In genomic region chr10:80072623-80073489, GRCm38 (mm10) we compare ENCODE assay signal across 10 mouse cellular contexts. TPM values are rescaled to one million over a fixed set of nuclear protein-coding genes. Genes with fewer than 3 reads are reported as not detected.
A peak's percentile ranks its signal among the peaks of the same experiment; 100 is the strongest.
DNase-seq lines count a peak whose midpoint lies in the region; ATAC-seq and TF ChIP-seq lines count a peak whose summit lies in the region.
"Had no signal": no experiment of that assay in that cellular context is flagged by ENCODE, and none has a peak within 500 bp of the region (broad histone marks: within the 10 kb centered on the region; RNA-seq: fewer than 3 reads in every experiment).

No protein-coding gene starts in this region.

- no peaks in the 10 kb centered on the region for H3K79me2 ChIP-seq in myocyte (ENCODE audit: control insufficient read depth, insufficient read depth)

- peak; percentile 30 for DNase-seq in lung, postnatal 0 days (ENCODE audit: low spot score)
- no peak for DNase-seq in lung, adult 2 months
- DNase-seq in thymus, postnatal 14 days = no peak
- no peak for DNase-seq in cerebellum, adult 9-10 months
- DNase-seq: left cerebral cortex, postnatal 4 days had no signal

- H3K4me3 ChIP-seq in forebrain, embryonic 12.5 days (replicated peaks) = no peak overlapping the region
- no peak overlapping the region for H3K4me3 ChIP-seq in forebrain, embryonic 15.5 days
- no peak overlapping the region for H3K4me3 ChIP-seq in lung, postnatal 0 days (ENCODE audit: low read depth, low read length)
- H3K4me3 ChIP-seq in lung, adult 2 months (replicated peaks; ENCODE audit: extremely low read depth, low read depth, low read length) = no peak overlapping the region
- no peak overlapping the region for H3K4me3 ChIP-seq in kidney, embryonic 15.5 days (replicated peaks)
- H3K4me3 ChIP-seq in myocyte = no peak overlapping the region
- H3K4me3 ChIP-seq: hindbrain, embryonic 15.5 days had no signal

- no peak overlapping the region for H3ac ChIP-seq in myocyte (ENCODE audit: control insufficient read depth, insufficient read length)

- no peak overlapping the region for H3K27ac ChIP-seq in forebrain, embryonic 12.5 days
- H3K27ac ChIP-seq in forebrain, embryonic 15.5 days (replicated peaks) = no peak overlapping the region
- peak overlapping the region; percentile 93; the same call in 1 of the 2 replicates for H3K27ac ChIP-seq in lung, postnatal 0 days (ENCODE audit: low read length)
- no peak overlapping the region for H3K27ac ChIP-seq in kidney, embryonic 15.5 days
- H3K27ac ChIP-seq: hindbrain, embryonic 15.5 days had no signal

- TF ChIP-seq CTCF in lung, postnatal 0 days (IDR thresholded peaks at IDR 0.05) = no peak
- no peak for TF ChIP-seq CTCF in lung, adult 2 months (IDR thresholded peaks at IDR 0.05; ENCODE audit: insufficient read depth, low read length)

- no peaks in the 10 kb centered on the region for H3K9me3 ChIP-seq in forebrain, embryonic 12.5 days
- no peaks in the 10 kb centered on the region for H3K9me3 ChIP-seq in forebrain, embryonic 15.5 days
- no peaks in the 10 kb centered on the region for H3K9me3 ChIP-seq in lung, postnatal 0 days (ENCODE audit: low read length)
- no peaks in the 10 kb centered on the region for H3K9me3 ChIP-seq in kidney, embryonic 15.5 days (replicated peaks)
- H3K9me3 ChIP-seq: hindbrain, embryonic 15.5 days had no signal

- H3K9ac ChIP-seq in forebrain, embryonic 12.5 days = 0 out of 2 replicates have a peak overlapping the region, but pooled peaks have one; percentile 25
- H3K9ac ChIP-seq in forebrain, embryonic 15.5 days (replicated peaks) = no peak overlapping the region
- peak overlapping the region; percentile 16; the same call in 1 of the 2 replicates for H3K9ac ChIP-seq in lung, postnatal 0 days (replicated peaks; ENCODE audit: low read depth)
- H3K9ac ChIP-seq in kidney, embryonic 15.5 days = peak overlapping the region; percentile 4; the same call in 1 of the 2 replicates
- H3K9ac ChIP-seq: hindbrain, embryonic 15.5 days had no signal

- peaks cover 13% of the 10 kb centered on the region; the same call in 1 of the 2 replicates for H3K4me1 ChIP-seq in forebrain, embryonic 12.5 days
- H3K4me1 ChIP-seq in forebrain, embryonic 15.5 days = no peaks in the 10 kb centered on the region
- H3K4me1 ChIP-seq in lung, postnatal 0 days (ENCODE audit: insufficient read depth, low read depth, low read length) = peaks cover 45% of the 10 kb centered on the region
- H3K4me1 ChIP-seq in lung, adult 2 months (ENCODE audit: control insufficient read depth, insufficient read depth, low read length) = peaks cover 48% of the 10 kb centered on the region
- peaks cover 53% of the 10 kb centered on the region for H3K4me1 ChIP-seq in kidney, embryonic 15.5 days
- H3K4me1 ChIP-seq: hindbrain, embryonic 15.5 days had no signal

- WGBS in forebrain, embryonic 12.5 days = 83% methylated on average over 20 of the region's 20 CpGs
- WGBS in forebrain, embryonic 15.5 days = 84% methylated on average over 20 of the region's 20 CpGs
- 73% methylated on average over 20 of the region's 20 CpGs for WGBS in lung, postnatal 0 days
- 73% methylated on average over 20 of the region's 20 CpGs for WGBS in lung, adult 2 months
- WGBS in kidney, embryonic 15.5 days = 77% methylated on average over 20 of the region's 20 CpGs

- H3K4me2 ChIP-seq in forebrain, embryonic 12.5 days = no peak overlapping the region
- H3K4me2 ChIP-seq in forebrain, embryonic 15.5 days (replicated peaks) = no peak overlapping the region
- 0 out of 2 replicates have a peak overlapping the region, but pooled peaks have one; percentile 8 for H3K4me2 ChIP-seq in lung, postnatal 0 days (replicated peaks; ENCODE audit: low read depth, low read length)
- no peak overlapping the region for H3K4me2 ChIP-seq in kidney, embryonic 15.5 days
- H3K4me2 ChIP-seq in myocyte (ENCODE audit: low read depth) = peak overlapping the region; percentile 63
- H3K4me2 ChIP-seq: hindbrain, embryonic 15.5 days had no signal

- no peak for ATAC-seq in forebrain, embryonic 12.5 days (ENCODE audit: low FRiP score)
- no peak for ATAC-seq in forebrain, embryonic 15.5 days (replicated peaks)
- no peak for ATAC-seq in lung, postnatal 0 days
- ATAC-seq in kidney, embryonic 15.5 days (replicated peaks; ENCODE audit: low FRiP score) = no peak

- TF ChIP-seq EP300 in lung, postnatal 0 days (IDR thresholded peaks at IDR 0.05) = 0 out of 2 replicates have a peak, but pooled peaks have one; percentile 21

- H3K27me3 ChIP-seq in forebrain, embryonic 12.5 days = no peaks in the 10 kb centered on the region
- H3K27me3 ChIP-seq in forebrain, embryonic 15.5 days = no peaks in the 10 kb centered on the region
- no peaks in the 10 kb centered on the region for H3K27me3 ChIP-seq in lung, postnatal 0 days (replicated peaks; ENCODE audit: insufficient read depth, low read length)
- H3K27me3 ChIP-seq in kidney, embryonic 15.5 days = no peaks in the 10 kb centered on the region
- no peaks in the 10 kb centered on the region for H3K27me3 ChIP-seq in myocyte (ENCODE audit: control insufficient read depth, insufficient read depth, insufficient read length)
- H3K27me3 ChIP-seq: hindbrain, embryonic 15.5 days had no signal

- no peak for TF ChIP-seq POLR2A in lung, adult 2 months (IDR thresholded peaks at IDR 0.05; ENCODE audit: borderline replicate concordance, extremely low read depth, low read depth, low read length)
- TF ChIP-seq POLR2A in myocyte (IDR thresholded peaks at IDR 0.05; ENCODE audit: insufficient read length, low read depth) = no peak

- peaks cover 5% of the 10 kb centered on the region for H3K36me3 ChIP-seq in forebrain, embryonic 12.5 days (replicated peaks)
- H3K36me3 ChIP-seq in forebrain, embryonic 15.5 days = no peaks in the 10 kb centered on the region
- peaks cover 3% of the 10 kb centered on the region; the same call in 1 of the 2 replicates for H3K36me3 ChIP-seq in lung, postnatal 0 days (ENCODE audit: insufficient read depth, low read length)
- H3K36me3 ChIP-seq in kidney, embryonic 15.5 days = peaks cover 9% of the 10 kb centered on the region; the same call in 1 of the 2 replicates
- no peaks in the 10 kb centered on the region for H3K36me3 ChIP-seq in myocyte (ENCODE audit: control insufficient read depth, insufficient read depth)
- H3K36me3 ChIP-seq: hindbrain, embryonic 15.5 days had no signal

TF ChIP-seq in myocyte, 11 proteins besides CTCF, POLR2A, EP300 and RAD21:
- TF ChIP-seq MYOG (IDR thresholded peaks at IDR 0.05; ENCODE audit: control insufficient read depth in 1 of 3, insufficient read depth in 1 of 3, insufficient read length in 2 of 3, low read depth in 2 of 3) (peak in 1 of 3 experiments; percentile 15), TCF3 (IDR thresholded peaks at IDR 0.05; ENCODE audit: insufficient read length, low read depth) (no peak)
TF ChIP-seq in myocyte: peak in this region for 1.

RNA-seq across cellular contexts. Expression of gene Gpx4, which starts 25.9 kb away (rescaled TPM):
- polyA plus RNA-seq in forebrain, embryonic 12.5 days (2016; fragmentation: Nextera tagmentation; extraction: Ambion mirVana) = 434 and 458 TPM in 2 replicates
- 472 and 476 TPM in 2 replicates for polyA plus RNA-seq in forebrain, embryonic 15.5 days (2015; fragmentation: Nextera tagmentation; extraction: Ambion mirVana)
- polyA plus RNA-seq in lung, postnatal 0 days (2015; fragmentation: Nextera tagmentation; extraction: Ambion mirVana) = 1,058 and 1,082 TPM in 2 replicates
- 581 and 623 TPM in 2 replicates for polyA plus RNA-seq in lung, adult 2 months (2012; rRNA removed)
- 581 and 603 TPM in 2 replicates for polyA plus RNA-seq in kidney, embryonic 15.5 days (2015; fragmentation: Nextera tagmentation; extraction: Ambion mirVana)
- 1,278 TPM for polyA plus RNA-seq in myocyte (2012; fragmentation: generic; extraction: Trizol)

RNA-seq across cellular contexts. Expression of gene Sbno2, which starts 32.5 kb away (rescaled TPM):
- 14.8 and 16.4 TPM in 2 replicates for polyA plus RNA-seq in forebrain, embryonic 12.5 days (2016; fragmentation: Nextera tagmentation; extraction: Ambion mirVana)
- polyA plus RNA-seq in forebrain, embryonic 15.5 days (2015; fragmentation: Nextera tagmentation; extraction: Ambion mirVana) = 13.4 TPM in 2 replicates
- polyA plus RNA-seq in lung, postnatal 0 days (2015; fragmentation: Nextera tagmentation; extraction: Ambion mirVana) = 17.5 and 26.4 TPM in 2 replicates
- polyA plus RNA-seq in lung, adult 2 months (2012; rRNA removed) = 83.7 and 85.8 TPM in 2 replicates
- 14.4 and 16.2 TPM in 2 replicates for polyA plus RNA-seq in kidney, embryonic 15.5 days (2015; fragmentation: Nextera tagmentation; extraction: Ambion mirVana)
- polyA plus RNA-seq in myocyte (2012; fragmentation: generic; extraction: Trizol) = 44.6 TPM

RNA-seq across cellular contexts. Expression of gene Polr2e, which starts 33.3 kb away (rescaled TPM):
- 183 and 184 TPM in 2 replicates for polyA plus RNA-seq in forebrain, embryonic 12.5 days (2016; fragmentation: Nextera tagmentation; extraction: Ambion mirVana)
- 179 and 186 TPM in 2 replicates for polyA plus RNA-seq in forebrain, embryonic 15.5 days (2015; fragmentation: Nextera tagmentation; extraction: Ambion mirVana)
- 178 and 202 TPM in 2 replicates for polyA plus RNA-seq in lung, postnatal 0 days (2015; fragmentation: Nextera tagmentation; extraction: Ambion mirVana)
- 199 and 208 TPM in 2 replicates for polyA plus RNA-seq in lung, adult 2 months (2012; rRNA removed)
- 235 and 243 TPM in 2 replicates for polyA plus RNA-seq in kidney, embryonic 15.5 days (2015; fragmentation: Nextera tagmentation; extraction: Ambion mirVana)
- polyA plus RNA-seq in myocyte (2012; fragmentation: generic; extraction: Trizol) = 209 TPM

RNA-seq across cellular contexts. Expression of gene Stk11, which starts 42.7 kb away (rescaled TPM):
- polyA plus RNA-seq in forebrain, embryonic 12.5 days (2016; fragmentation: Nextera tagmentation; extraction: Ambion mirVana) = 20.8 and 23.2 TPM in 2 replicates
- polyA plus RNA-seq in forebrain, embryonic 15.5 days (2015; fragmentation: Nextera tagmentation; extraction: Ambion mirVana) = 20.3 and 21.5 TPM in 2 replicates
- polyA plus RNA-seq in lung, postnatal 0 days (2015; fragmentation: Nextera tagmentation; extraction: Ambion mirVana) = 19.0 and 19.8 TPM in 2 replicates
- 161 and 168 TPM in 2 replicates for polyA plus RNA-seq in lung, adult 2 months (2012; rRNA removed)
- 15.0 and 22.4 TPM in 2 replicates for polyA plus RNA-seq in kidney, embryonic 15.5 days (2015; fragmentation: Nextera tagmentation; extraction: Ambion mirVana)
- 150 TPM for polyA plus RNA-seq in myocyte (2012; fragmentation: generic; extraction: Trizol)

RNA-seq across cellular contexts. Expression of gene Arhgap45, which starts 56.4 kb away (rescaled TPM):
- 3.4 and 3.6 TPM in 2 replicates for polyA plus RNA-seq in forebrain, embryonic 12.5 days (2016; fragmentation: Nextera tagmentation; extraction: Ambion mirVana)
- polyA plus RNA-seq in forebrain, embryonic 15.5 days (2015; fragmentation: Nextera tagmentation; extraction: Ambion mirVana) = 1.3 TPM in 2 replicates
- polyA plus RNA-seq in lung, postnatal 0 days (2015; fragmentation: Nextera tagmentation; extraction: Ambion mirVana) = 20.1 and 22.2 TPM in 2 replicates
- polyA plus RNA-seq in lung, adult 2 months (2012; rRNA removed) = 102 and 103 TPM in 2 replicates
- polyA plus RNA-seq in kidney, embryonic 15.5 days (2015; fragmentation: Nextera tagmentation; extraction: Ambion mirVana) = 8.7 and 10.0 TPM in 2 replicates
- polyA plus RNA-seq in myocyte (2012; fragmentation: generic; extraction: Trizol) = 0.53 TPM

Comparison
In these comparisons a context has a peak if more than half of its experiments do, and no peak if none do; other contexts are left out.
1. H3K4me2 ChIP-seq: peak in lung, postnatal 0 days (single experiment) and myocyte (single experiment); none in forebrain, embryonic 12.5 days (single experiment), forebrain, embryonic 15.5 days (single experiment) and kidney, embryonic 15.5 days (single experiment).